10 mouse cellular contexts compared by ENCODE assay signal in the genomic region with DNA sequence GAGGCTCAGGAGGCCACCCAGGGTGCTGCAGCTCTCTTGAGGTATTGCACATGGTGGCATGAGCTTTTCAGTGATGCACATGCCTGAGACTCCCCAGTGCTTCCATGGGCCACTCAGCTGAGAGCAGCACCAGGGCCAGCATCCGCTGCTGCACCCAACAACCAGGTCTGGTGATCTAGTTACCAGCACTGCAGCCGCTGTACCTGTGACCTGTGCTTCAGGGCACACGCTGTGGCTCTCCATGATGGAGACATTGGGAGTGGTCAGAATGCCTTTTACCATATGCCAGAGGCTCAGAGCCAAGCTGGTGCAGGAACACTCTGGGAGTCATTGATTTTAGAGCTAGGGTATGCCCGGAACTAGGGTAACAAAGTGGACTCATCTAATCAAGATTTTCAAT.
"Had no signal": no experiment of that assay in that cellular context is flagged by ENCODE, and none has a peak within 500 bp of the region (broad histone marks: within the 10 kb centered on the region; RNA-seq: fewer than 3 reads in every experiment).

No protein-coding gene starts in this region.

- H3K9me3 ChIP-seq: limb, embryonic 15.5 days; liver, embryonic 13.5 days; midbrain, embryonic 10.5 days; neural tube, embryonic 12.5 days had no signal

- H3K27me3 ChIP-seq: limb, embryonic 15.5 days; liver, embryonic 13.5 days; neural tube, embryonic 12.5 days had no signal

- H3K4me1 ChIP-seq: liver, embryonic 13.5 days; midbrain, embryonic 10.5 days; neural tube, embryonic 12.5 days had no signal

- H3K4me2 ChIP-seq: limb, embryonic 15.5 days; liver, embryonic 13.5 days; neural tube, embryonic 12.5 days had no signal

- DNase-seq: kidney, postnatal 25 days; layer of hippocampus, postnatal 36 days; liver, embryonic 13.5 days; lung, adult 18-20 months; midbrain, embryonic 14.5 days; retina, postnatal 1 day; thymus, postnatal 36 days had no signal

- H3K4me3 ChIP-seq: limb, embryonic 15.5 days; liver, embryonic 13.5 days; midbrain, embryonic 10.5 days; neural tube, embryonic 12.5 days had no signal

- H3K27ac ChIP-seq: limb, embryonic 15.5 days; liver, embryonic 13.5 days; midbrain, embryonic 10.5 days; neural tube, embryonic 12.5 days had no signal

- H3K9ac ChIP-seq: limb, embryonic 15.5 days; liver, embryonic 13.5 days; neural tube, embryonic 12.5 days had no signal
